Mouse (Mus musculus) C3H10T1/2 (cell line): ENCODE results near the gene Csrp1. TPM values are rescaled to one million over a fixed set of nuclear protein-coding genes. Genes with fewer than 3 reads are reported as not detected.

Experiments used
- polyA plus RNA-seq, 2 experiments: library from polyadenylated mRNA; unstranded; fragments of >200 nt; fragmentation: generic; extraction: Trizol; gene quantifications; one replicate each; pipeline ENCODE4 v1.2.1; 2012; ENCODE audit warnings: missing spikeins in 2 of 2

Csrp1 gene
- polyA plus RNA-seq, result 100 to 1,000 TPM; 117 to 206 TPM

GRCm38 (mm10) chr1:135719983-135720382 is at the start of gene Csrp1:
TSS of gene Csrp1 (plus strand) at chr1:135720061.

GRCm38 (mm10) chr1:135765645-135766591 is 46.1 kb downstream of the Csrp1 start, which contains the start of gene Phlda3:
TSS of gene Phlda3 (plus strand) at chr1:135766119.

GRCm38 (mm10) chr1:135778780-135779535 is 59.1 kb downstream of the Csrp1 start, which contains the start of gene Tnni1:
TSS of gene Tnni1 (plus strand) at chr1:135779434.

Other genes starting within 250 kb of the Csrp1 start
- gene Nav1, start 112.8 kb upstream of the Csrp1 start, polyA plus RNA-seq, result 1 to 10 TPM; 1.9 to 7.0 TPM
- 100 to 1,000 TPM; 289 to 327 TPM for gene Phlda3, start 46.1 kb downstream of the Csrp1 start, polyA plus RNA-seq
- 10 to 100 TPM in 1 of 2 experiments, under 1 TPM in 1; 0.83 to 13.1 TPM for gene Tnni1, start 59.4 kb downstream of the Csrp1 start, polyA plus RNA-seq
- gene Lad1, start 98.5 kb downstream of the Csrp1 start, polyA plus RNA-seq, result under 1 TPM; 0.02 to 0.22 TPM
- gene Tnnt2, start 116.3 kb downstream of the Csrp1 start, polyA plus RNA-seq, result 10 to 100 TPM in 1 of 2 experiments, under 1 TPM in 1; 0.89 to 21.0 TPM
- under 1 TPM; 0.38 to 0.57 TPM for gene Pkp1, start 199.1 kb downstream of the Csrp1 start, polyA plus RNA-seq